Mouse (Mus musculus) cortical plate, adult 2 months (tissue): ENCODE measurements around the gene Ppp1r15b. TPM values are rescaled to one million over a fixed set of nuclear protein-coding genes. Genes with fewer than 3 reads are reported as not detected.
A peak's percentile ranks its signal among the peaks of the same experiment; 100 is the strongest.

Source experiments
- H3K27ac ChIP-seq: fragments of 200-500 bp; 2 replicates; pipeline ENCODE4 v1.5.1; 2012; ENCODE audit warnings: low read length, control low read depth, inconsistent platforms; ENCODE audit not compliant: insufficient read depth
- H3K4me1 ChIP-seq: fragments of 200-500 bp; 2 replicates; pipeline ENCODE4 v1.6.1; 2011; ENCODE audit warnings: low read length; ENCODE audit not compliant: control insufficient read depth, insufficient read depth
- H3K4me3 ChIP-seq: fragments of 200-500 bp; 2 replicates; pipeline ENCODE4 v1.5.1; 2011; ENCODE audit warnings: mild to moderate bottlenecking, low read length, control low read depth; ENCODE audit not compliant: insufficient read depth
- CTCF ChIP-seq: fragments of 200-500 bp; IDR thresholded peaks from 2 replicates; pipeline ENCODE4 v1.5.1; 2011; ENCODE audit warnings: mild to moderate bottlenecking, control low read depth, low read length; ENCODE audit not compliant: insufficient read depth; ENCODE audit errors: extremely low read depth
- POLR2A ChIP-seq: fragments of 200-500 bp; IDR thresholded peaks from 2 replicates; pipeline ENCODE4 v1.6.1; 2011; ENCODE audit warnings: mild to moderate bottlenecking, low read length, control low read depth; ENCODE audit not compliant: insufficient read depth; ENCODE audit errors: extremely low read depth
- polyA plus RNA-seq: library from polyadenylated mRNA; depleted of rRNA; stranded (reverse); fragments of >200 nt; gene quantifications from 2 replicates; pipeline ENCODE4 v1.2.3, GENCODE M21; 2012

Ppp1r15b gene
- polyA plus RNA-seq, 1 experiment = 25.6 TPM

DNA sequence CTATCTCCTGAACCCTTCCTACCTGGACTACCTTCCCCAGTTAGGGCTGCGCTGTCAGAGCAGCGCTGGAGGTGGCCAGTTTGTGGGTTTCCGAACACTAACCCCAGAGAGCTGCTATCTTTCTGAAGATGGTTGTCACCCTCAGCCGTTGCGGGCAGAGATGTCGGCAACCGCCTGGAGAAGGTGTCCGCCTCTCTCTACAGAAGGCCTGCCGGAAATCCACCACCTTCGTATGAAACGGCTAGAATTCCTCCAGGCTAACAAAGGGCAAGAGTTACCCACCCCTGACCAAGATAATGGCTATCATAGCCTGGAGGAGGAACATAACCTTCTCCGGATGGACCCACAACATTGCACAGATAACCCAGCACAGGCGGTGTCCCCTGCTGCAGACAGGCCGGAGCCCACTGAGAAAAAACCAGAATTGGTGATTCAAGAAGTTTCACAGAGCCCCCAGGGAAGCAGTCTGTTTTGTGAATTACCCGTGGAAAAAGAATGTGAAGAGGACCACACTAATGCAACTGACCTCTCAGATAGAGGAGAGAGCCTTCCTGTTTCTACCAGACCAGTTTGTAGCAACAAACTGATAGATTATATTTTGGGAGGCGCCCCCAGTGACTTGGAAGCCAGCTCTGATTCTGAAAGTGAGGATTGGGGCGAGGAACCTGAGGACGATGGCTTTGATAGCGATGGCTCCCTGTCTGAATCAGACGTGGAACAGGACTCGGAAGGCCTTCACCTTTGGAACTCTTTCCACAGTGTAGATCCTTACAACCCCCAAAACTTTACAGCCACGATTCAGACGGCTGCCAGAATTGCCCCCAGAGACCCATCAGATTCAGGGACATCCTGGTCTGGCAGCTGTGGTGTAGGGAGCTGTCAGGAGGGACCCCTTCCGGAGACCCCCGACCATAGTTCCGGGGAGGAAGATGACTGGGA, 1.7 kb downstream of the Ppp1r15b start:
- peak overlapping the region; percentile 95 for H3K4me3 ChIP-seq
- TF ChIP-seq CTCF = no peak
- TF ChIP-seq POLR2A = no peak
- H3K27ac ChIP-seq = peak overlapping the region; percentile 94; the same call in 1 of the 2 replicates
- H3K4me1 ChIP-seq = peaks cover 3% of the 10 kb centered on the region

DNA sequence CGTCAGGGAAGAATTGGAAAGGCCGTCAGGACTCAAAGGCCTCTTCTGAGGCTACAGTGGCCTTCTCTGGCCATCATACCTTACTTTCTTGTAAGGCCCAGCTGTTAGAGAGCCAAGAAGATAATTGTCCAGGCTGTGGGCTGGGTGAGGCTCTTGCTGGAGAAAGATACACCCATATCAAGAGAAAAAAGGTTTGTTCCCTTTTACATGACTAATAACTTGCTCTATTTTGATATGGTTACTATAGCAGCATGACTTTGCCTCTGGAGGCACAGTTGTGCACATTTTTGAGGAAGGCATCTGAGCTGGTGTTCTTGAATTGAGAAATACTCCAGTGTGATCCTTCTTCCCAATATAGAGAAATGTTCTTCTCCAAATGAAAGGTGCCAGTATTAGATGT, 2.5 kb downstream of the Ppp1r15b start:
- peaks cover 3% of the 10 kb centered on the region for H3K4me1 ChIP-seq
- no peak for TF ChIP-seq CTCF
- no peak for TF ChIP-seq POLR2A
- no peak overlapping the region; the same call in 1 of the 2 replicates for H3K27ac ChIP-seq

DNA sequence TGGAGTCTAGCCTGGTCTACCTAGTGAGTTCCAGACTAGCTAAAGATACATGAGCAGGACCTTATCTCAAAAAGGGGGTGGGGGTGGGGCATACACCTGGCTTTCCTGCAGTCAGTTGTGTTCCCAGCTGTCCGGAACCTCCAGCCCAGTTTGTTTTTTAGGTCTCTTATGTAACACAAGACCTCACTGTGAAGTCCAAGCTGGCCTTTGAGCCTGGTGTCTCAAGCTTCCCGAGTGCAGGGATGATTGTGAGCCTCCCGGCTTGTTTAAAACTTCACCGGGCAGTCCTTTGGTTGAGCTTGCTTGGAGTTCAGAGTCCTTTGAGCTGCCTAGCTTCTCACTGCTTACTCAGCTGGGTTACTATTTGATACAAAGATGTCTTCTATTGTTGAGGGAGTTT, 3.1 kb downstream of the Ppp1r15b start:
- no peak for TF ChIP-seq POLR2A
- TF ChIP-seq CTCF = no peak
- Histone ChIP-seq H3K27ac (no peak overlapping the region), H3K4me1 (peaks cover 3% of the 10 kb centered on the region), H3K4me3 (peak overlapping the region; percentile 95)

More for the DNA sequence above, 2.5 kb downstream of the Ppp1r15b start:
- H3K4me3 ChIP-seq = peak overlapping the region; percentile 95

DNA sequence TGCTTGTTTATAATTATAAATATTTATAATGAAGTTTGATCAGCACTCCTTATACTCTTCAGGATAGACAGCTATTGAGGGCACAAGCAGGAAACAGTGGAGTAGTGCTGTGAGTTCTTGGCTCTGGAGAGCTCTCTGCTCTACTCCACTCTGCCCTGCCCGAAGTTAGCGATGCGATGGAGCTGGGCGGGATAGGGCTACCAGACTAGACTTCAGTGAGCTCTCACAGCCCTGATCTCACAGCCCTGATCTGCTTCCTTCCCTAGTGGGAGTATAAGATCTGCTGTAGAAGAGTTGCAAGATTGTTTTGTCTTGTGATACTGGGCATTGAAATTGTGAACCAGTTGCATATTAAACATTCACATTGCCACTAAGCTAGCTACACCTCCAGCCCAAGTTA, 3.9 kb downstream of the Ppp1r15b start:
- Histone ChIP-seq H3K4me3 (peak overlapping the region; percentile 95), H3K4me1 (peaks cover 3% of the 10 kb centered on the region), H3K27ac (no peak overlapping the region)
- TF ChIP-seq CTCF (no peak), POLR2A (no peak)

DNA sequence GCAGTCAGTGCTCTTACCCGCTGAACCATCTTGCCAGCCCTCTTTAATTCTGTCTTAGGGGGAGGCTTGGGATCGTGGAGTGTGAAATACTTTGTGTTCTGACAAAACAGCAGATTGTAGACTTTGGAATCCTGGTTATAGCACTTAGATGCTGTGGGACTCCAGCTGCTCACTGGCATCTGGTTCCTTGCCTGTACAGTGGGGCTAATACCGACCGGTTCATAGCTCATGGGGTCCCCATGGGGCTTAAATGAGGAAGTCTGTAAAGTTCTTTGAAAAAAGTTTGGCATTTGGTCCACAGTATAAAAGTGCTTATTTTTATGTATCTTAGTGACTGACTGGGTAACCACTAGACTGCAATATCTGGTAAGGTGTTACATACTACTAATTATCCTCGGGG, 4.9 kb downstream of the Ppp1r15b start:
- Histone ChIP-seq H3K4me3 (no peak overlapping the region; the same call in 1 of the 2 replicates), H3K27ac (no peak overlapping the region), H3K4me1 (peaks cover 3% of the 10 kb centered on the region)
- TF ChIP-seq POLR2A (no peak), CTCF (no peak)

DNA sequence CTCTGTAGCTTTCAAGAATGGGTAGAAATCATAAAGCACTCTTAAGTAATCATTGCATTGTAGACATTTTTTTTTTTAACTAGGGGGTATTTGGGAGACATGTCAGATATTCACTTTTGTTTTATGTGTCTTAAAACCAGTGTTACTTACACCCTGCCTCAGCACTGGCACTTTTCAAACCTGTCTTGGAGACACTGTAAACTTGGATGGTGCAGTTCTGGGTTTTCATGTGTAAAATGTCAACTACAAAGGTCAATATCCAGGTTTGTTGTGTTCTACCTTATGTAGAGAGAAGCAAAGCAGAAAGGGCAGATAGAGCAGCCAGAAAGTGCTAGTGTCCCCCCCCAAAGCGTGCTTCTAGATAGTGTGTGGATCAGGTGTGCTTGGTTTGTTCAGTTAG, 7.5 kb downstream of the Ppp1r15b start:
- Histone ChIP-seq H3K27ac (no peak overlapping the region), H3K4me3 (no peak overlapping the region), H3K4me1 (peaks cover 3% of the 10 kb centered on the region; the same call in 1 of the 2 replicates)
- TF ChIP-seq CTCF = no peak
- TF ChIP-seq POLR2A = no peak

DNA sequence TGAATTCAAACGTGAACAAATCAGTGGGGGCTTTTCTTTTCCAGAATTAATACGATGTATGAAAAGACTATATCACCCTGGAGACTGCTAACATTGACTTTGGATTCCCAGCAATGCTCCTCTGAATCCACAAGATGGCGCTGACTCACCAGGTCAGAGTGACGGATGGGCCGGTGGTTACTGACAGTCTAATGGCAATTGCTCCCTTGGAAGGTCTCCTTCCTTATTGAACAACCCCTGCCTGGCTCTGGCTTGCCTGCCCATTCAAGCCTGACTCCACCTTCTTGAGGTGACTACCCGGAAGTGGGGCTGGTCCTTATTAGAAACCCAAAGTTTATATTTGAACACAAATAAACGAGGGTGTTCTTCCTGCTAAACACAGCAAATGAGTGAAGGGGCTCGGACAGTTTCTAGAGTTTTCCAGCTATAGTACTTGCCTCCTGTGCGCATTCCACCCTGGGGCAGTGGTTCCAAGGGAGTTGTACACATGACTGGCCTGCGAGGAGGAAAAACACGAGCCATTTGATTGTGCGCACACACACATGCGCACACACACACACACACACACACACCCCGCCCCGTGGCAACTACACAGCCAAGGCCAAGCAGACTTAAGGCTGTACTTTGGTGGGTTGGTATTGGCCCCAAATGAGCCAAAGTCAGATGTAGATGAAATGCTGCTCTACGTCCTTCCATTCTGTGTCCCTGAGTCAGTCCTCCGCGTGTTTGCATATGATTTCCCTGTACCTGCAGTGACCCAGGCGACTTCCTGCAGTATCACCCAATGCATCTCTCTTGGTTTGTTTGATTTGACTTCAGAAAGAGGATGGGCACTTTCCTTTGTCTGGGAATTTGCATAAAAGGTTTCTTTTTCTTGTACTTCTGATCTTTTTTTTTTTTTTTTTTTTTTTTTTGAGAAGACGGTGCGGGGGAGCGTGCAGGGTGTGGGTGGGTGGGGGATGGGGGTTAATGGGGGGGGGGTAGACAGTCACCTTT, 15.4 kb downstream of the Ppp1r15b start:
- no peak overlapping the region for H3K4me3 ChIP-seq
- no peaks in the 10 kb centered on the region for H3K4me1 ChIP-seq
- TF ChIP-seq POLR2A (no peak), CTCF (peak; percentile 96)
- no peak overlapping the region for H3K27ac ChIP-seq

DNA sequence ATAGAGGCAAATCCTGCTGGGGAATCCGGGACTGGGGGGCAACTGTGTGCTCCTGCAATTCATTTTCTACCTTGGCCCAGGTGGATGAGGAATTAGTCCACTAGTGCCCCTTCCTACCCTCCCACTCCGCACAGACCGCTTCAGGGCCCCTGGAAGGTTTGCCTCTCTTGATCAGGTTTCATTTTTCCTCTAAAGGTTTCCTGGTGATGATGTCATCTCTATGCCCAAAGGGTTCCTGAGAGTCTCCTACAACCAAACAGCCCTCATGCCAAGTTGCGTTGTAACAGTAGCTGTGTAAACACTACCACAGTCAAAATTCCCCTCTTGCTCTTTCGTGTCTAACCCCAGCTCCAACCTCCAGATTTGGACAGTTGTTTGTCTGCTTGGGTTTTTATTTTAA, 16.4 kb downstream of the Ppp1r15b start:
- Histone ChIP-seq H3K4me3 (no peak overlapping the region), H3K4me1 (peaks cover 2% of the 10 kb centered on the region; the same call in 1 of the 2 replicates), H3K27ac (no peak overlapping the region)
- TF ChIP-seq POLR2A (no peak), CTCF (no peak)

DNA sequence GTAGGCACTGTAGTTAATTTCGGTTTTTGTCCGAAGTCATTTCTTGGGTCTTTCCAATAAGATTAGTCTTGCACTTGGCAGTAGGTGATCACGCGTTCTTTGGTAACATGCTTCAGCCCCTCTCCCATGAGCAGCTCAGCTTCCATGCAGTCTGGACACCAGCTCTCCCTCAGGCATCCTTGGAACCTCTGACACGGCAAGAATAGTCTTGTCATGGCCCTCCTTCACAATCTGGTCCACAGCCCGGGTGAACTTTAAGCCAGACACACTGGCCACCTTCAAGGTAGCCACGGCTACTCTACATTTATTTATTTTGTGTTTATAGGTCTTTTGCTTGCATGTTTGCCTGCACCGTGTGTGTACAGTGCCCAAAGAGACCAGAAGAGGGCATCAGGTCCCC, 17.2 kb downstream of the Ppp1r15b start:
- peaks cover 2% of the 10 kb centered on the region; the same call in 1 of the 2 replicates for H3K4me1 ChIP-seq
- TF ChIP-seq CTCF (no peak), POLR2A (no peak)
- H3K4me3 ChIP-seq = no peak overlapping the region
- H3K27ac ChIP-seq = no peak overlapping the region

DNA sequence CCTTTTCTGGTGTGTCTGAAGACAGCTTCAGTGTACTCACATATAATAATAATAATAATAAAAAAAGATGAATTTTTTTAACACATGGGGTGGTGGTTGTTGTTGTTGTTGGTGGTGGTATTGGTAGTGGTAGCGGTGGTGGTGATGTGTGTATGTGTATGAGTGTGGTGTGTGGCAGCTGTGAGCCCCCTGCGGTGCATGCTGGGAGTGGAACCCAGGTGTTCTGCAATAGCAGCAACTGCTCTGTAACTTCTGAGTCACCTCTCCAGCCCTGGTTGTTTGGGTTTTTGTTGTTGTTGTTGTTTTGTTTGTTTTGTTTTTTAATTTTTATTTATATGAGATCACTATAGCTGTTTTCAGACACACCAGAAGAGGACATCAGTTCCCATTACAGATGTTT, 19.6 kb downstream of the Ppp1r15b start:
- no peak for TF ChIP-seq POLR2A
- TF ChIP-seq CTCF = no peak
- H3K27ac ChIP-seq = no peak overlapping the region
- H3K4me3 ChIP-seq = no peak overlapping the region
- H3K4me1 ChIP-seq = peaks cover 2% of the 10 kb centered on the region; the same call in 1 of the 2 replicates
